Mouse (Mus musculus) kidney, embryonic 14.5 days (tissue): ENCODE results near the gene Mapre3. TPM values are rescaled to one million over a fixed set of nuclear protein-coding genes. Genes with fewer than 3 reads are reported as not detected.

Source experiments
- ATAC-seq: fragments of 200-750 bp; cut with Nextera tagmentation; 2 replicates; pipeline ENCODE4 v1.8.0; 2017; ENCODE audit warnings: moderate number of reproducible peaks, mild to moderate bottlenecking, moderate TSS enrichment, moderate library complexity; ENCODE audit not compliant: low FRiP score, low TSS enrichment
- H3K27ac ChIP-seq: fragments of 300-500 bp; sonication (generic); 2 replicates; pipeline ENCODE4 v1.5.1; 2014; ENCODE audit warnings: low read depth, mild to moderate bottlenecking, low read length, moderate library complexity, mixed read lengths
- H3K27me3 ChIP-seq: fragments of 300-500 bp; sonication (generic); 2 replicates; pipeline ENCODE4 v1.6.1; 2014; ENCODE audit warnings: mild to moderate bottlenecking, low read length; ENCODE audit not compliant: control insufficient read depth, insufficient read depth
- H3K36me3 ChIP-seq: fragments of 300-500 bp; sonication (generic); 2 replicates; pipeline ENCODE4 v1.6.1; 2014; ENCODE audit warnings: low read length, mixed read lengths; ENCODE audit not compliant: control insufficient read depth, insufficient read depth
- H3K4me1 ChIP-seq: fragments of 300-500 bp; sonication (generic); 2 replicates; pipeline ENCODE4 v1.6.1; 2014; ENCODE audit warnings: low read length, mixed read lengths; ENCODE audit not compliant: control insufficient read depth, insufficient read depth
- H3K4me2 ChIP-seq: fragments of 300-500 bp; sonication (generic); replicated peaks from 2 replicates; pipeline ENCODE4 v1.6.1; 2014; ENCODE audit warnings: low read depth, mild to moderate bottlenecking, low read length
- H3K4me3 ChIP-seq: fragments of 300-500 bp; sonication (generic); 2 replicates; pipeline ENCODE4 v1.5.1; 2014; ENCODE audit warnings: mild to moderate bottlenecking, low read length
- H3K9ac ChIP-seq: fragments of 300-500 bp; sonication (generic); 2 replicates; pipeline ENCODE4 v1.6.1; 2014; ENCODE audit warnings: low read depth, mild to moderate bottlenecking, low read length, moderate library complexity
- H3K9me3 ChIP-seq: fragments of 300-500 bp; sonication (generic); 2 replicates; pipeline ENCODE4 v1.6.1; 2016; ENCODE audit warnings: low read length; ENCODE audit not compliant: control insufficient read depth
- WGBS: fragments of 180-500 bp; shearing (Covaris S2); extraction: QIAGEN DNeasy Blood & Tissue Kit; methylation state at CpG from one replicate; pipeline ENCODE4 v1.1.7; 2014; 5-methylcytosine and 5-hydroxymethylcytosine counted together
- polyA plus RNA-seq: library from polyadenylated mRNA; unstranded; fragments of >200 nt; fragmentation: Nextera tagmentation; extraction: Ambion mirVana; gene quantifications from 2 replicates; pipeline ENCODE4 v1.2.1, GENCODE M21; 2014

The Mapre3 gene
- polyA plus RNA-seq, 1 experiment from 2014 or later, result 19.3 TPM

- Histone ChIP-seq H3K4me1 (peaks cover 50% of the 10 kb centered on the region), H3K4me2 (peak overlapping the region; percentile 61), H3K27ac (peak overlapping the region; percentile 96; the same call in 1 of the 2 replicates), H3K9ac (peak overlapping the region; percentile 74), H3K9me3 (no peaks in the 10 kb centered on the region), H3K36me3 (peaks cover 33% of the 10 kb centered on the region), H3K4me3 (peak overlapping the region; percentile 60), H3K27me3 (no peaks in the 10 kb centered on the region)
- ATAC-seq, result no peak
- 59% methylated on average over 6 of the region's 6 CpGs for WGBS
Observed at GRCm38 (mm10) chr5:30914849-30915248, 100.4 kb downstream of the Mapre3 start.

GRCm38 (mm10) chr5:30915456-30915855 is 101.0 kb downstream of the Mapre3 start:
- H3K36me3 ChIP-seq, result peaks cover 39% of the 10 kb centered on the region
- no peaks in the 10 kb centered on the region for H3K9me3 ChIP-seq
- ATAC-seq, result peak; percentile 4; the same call in 1 of the 2 replicates
- WGBS, result 44% methylated on average over 9 of the region's 9 CpGs
- peak overlapping the region; percentile 96; the same call in 1 of the 2 replicates for H3K27ac ChIP-seq
- peak overlapping the region; percentile 74 for H3K9ac ChIP-seq
- no peaks in the 10 kb centered on the region for H3K27me3 ChIP-seq
- peaks cover 47% of the 10 kb centered on the region for H3K4me1 ChIP-seq
- peak overlapping the region; percentile 60 for H3K4me3 ChIP-seq
- H3K4me2 ChIP-seq, result peak overlapping the region; percentile 61

Other genes with a start within 250 kb of the Mapre3 start
- gene Kcnk3, start 226.5 kb upstream of the Mapre3 start, polyA plus RNA-seq, result 1.5 and 2.1 TPM in 2 replicates
- 15.8 and 27.6 TPM in 2 replicates for gene Slc35f6, start 166.7 kb upstream of the Mapre3 start, polyA plus RNA-seq
- gene Cenpa, start 147.9 kb upstream of the Mapre3 start, polyA plus RNA-seq, result 363 and 456 TPM in 2 replicates
- 3.8 and 7.2 TPM in 2 replicates for gene Dpysl5, start 103.1 kb upstream of the Mapre3 start, polyA plus RNA-seq
- gene Tmem214, start 53.4 kb downstream of the Mapre3 start, polyA plus RNA-seq, result 53.1 and 65.1 TPM in 2 replicates
- gene Agbl5, start 74.1 kb downstream of the Mapre3 start, polyA plus RNA-seq, result 19.5 and 27.1 TPM in 2 replicates
- gene Ost4, start 93.1 kb downstream of the Mapre3 start, polyA plus RNA-seq, result 500 and 653 TPM in 2 replicates
- 170 and 191 TPM in 2 replicates for gene Emilin1, start 98.8 kb downstream of the Mapre3 start, polyA plus RNA-seq
- 29.7 and 31.4 TPM in 2 replicates for gene Khk, start 106.8 kb downstream of the Mapre3 start, polyA plus RNA-seq
- 7.5 and 10.4 TPM in 2 replicates for gene Cgref1, start 130.9 kb downstream of the Mapre3 start, polyA plus RNA-seq
- gene Preb, start 145.7 kb downstream of the Mapre3 start, polyA plus RNA-seq, result 97.6 and 99.5 TPM in 2 replicates
- gene Tcf23, start 154.0 kb downstream of the Mapre3 start, polyA plus RNA-seq, result 0.51 and 0.83 TPM in 2 replicates
- 144 and 160 TPM in 2 replicates for gene Atraid, start 233.7 kb downstream of the Mapre3 start, polyA plus RNA-seq
- 5.5 and 10.9 TPM in 2 replicates for gene Slc5a6, start 234.3 kb downstream of the Mapre3 start, polyA plus RNA-seq
- gene Cad, start 240.1 kb downstream of the Mapre3 start, polyA plus RNA-seq, result 35.4 and 40.5 TPM in 2 replicates